Mouse (Mus musculus) thymus, adult 18-20 months (tissue): ENCODE measurements around the gene Abca8b.
"Not testable (repeated sequence)": the region's sequence is repeated elsewhere in the genome, so short reads cannot be mapped to it uniquely, and the experiment has no call there.

Experiments
- DNase-seq, 2 experiments: peaks; one replicate each; pipeline ENCODE4 v3.0.0; 2022; ENCODE audit warnings: mixed read lengths in 2 of 2

The Abca8b gene

GRCm38 (mm10) chr11:109913156-109913555 is 82.5 kb downstream of the Abca8b start:
- DNase-seq = not testable (repeated sequence)

- DNase-seq = not testable (repeated sequence)
Observed at GRCm38 (mm10) chr11:109912118-109912517, 83.5 kb downstream of the Abca8b start.

GRCm38 (mm10) chr11:109909801-109910200 is 85.8 kb downstream of the Abca8b start:
- no peak for DNase-seq

GRCm38 (mm10) chr11:109908207-109909031 is 87.2 kb downstream of the Abca8b start:
- no peak for DNase-seq

GRCm38 (mm10) chr11:109907508-109907907 is 88.1 kb downstream of the Abca8b start:
- DNase-seq = no peak

GRCm38 (mm10) chr11:109902616-109903598 is 92.7 kb downstream of the Abca8b start:
- DNase-seq = no peak

- DNase-seq = no peak
Observed at GRCm38 (mm10) chr11:109900491-109901241, 95.0 kb downstream of the Abca8b start.

- DNase-seq = no peak
Observed at GRCm38 (mm10) chr11:109898791-109899467, 96.7 kb downstream of the Abca8b start.

GRCm38 (mm10) chr11:109895952-109896530 is 99.6 kb downstream of the Abca8b start:
- no peak for DNase-seq

- no peak for DNase-seq
Observed at GRCm38 (mm10) chr11:109895496-109895895, 100.1 kb downstream of the Abca8b start.

- no peak for DNase-seq
Observed at GRCm38 (mm10) chr11:109893894-109894804, 101.5 kb downstream of the Abca8b start.

- peak in 1 of 2 experiments; percentile 13 for DNase-seq
Observed at GRCm38 (mm10) chr11:109891989-109892386, 103.7 kb downstream of the Abca8b start.

- no peak for DNase-seq
Observed at GRCm38 (mm10) chr11:109891371-109891988, 104.2 kb downstream of the Abca8b start.

GRCm38 (mm10) chr11:109889595-109889994 is 106.0 kb downstream of the Abca8b start:
- no peak for DNase-seq

- DNase-seq = no peak
Observed at GRCm38 (mm10) chr11:109886757-109887156, 108.9 kb downstream of the Abca8b start.

GRCm38 (mm10) chr11:109885521-109885920 is 110.1 kb downstream of the Abca8b start:
- DNase-seq = no peak

GRCm38 (mm10) chr11:109884801-109885200 is 110.8 kb downstream of the Abca8b start:
- DNase-seq = no peak

GRCm38 (mm10) chr11:109884126-109884525 is 111.5 kb downstream of the Abca8b start:
- no peak for DNase-seq
